Mouse (Mus musculus) CD4-positive helper T cell, adult 2 months (primary cell): ENCODE data around the gene Olfr1158.
"Not testable (repeated sequence)": the region's sequence is repeated elsewhere in the genome, so short reads cannot be mapped to it uniquely, and the experiment has no call there.

Experiments used
- DNase-seq: peaks from one replicate; pipeline ENCODE4 v3.0.0-alpha.2; 2012; ENCODE audit warnings: low read depth, missing footprints, low spot score

Olfr1158 gene

DNA sequence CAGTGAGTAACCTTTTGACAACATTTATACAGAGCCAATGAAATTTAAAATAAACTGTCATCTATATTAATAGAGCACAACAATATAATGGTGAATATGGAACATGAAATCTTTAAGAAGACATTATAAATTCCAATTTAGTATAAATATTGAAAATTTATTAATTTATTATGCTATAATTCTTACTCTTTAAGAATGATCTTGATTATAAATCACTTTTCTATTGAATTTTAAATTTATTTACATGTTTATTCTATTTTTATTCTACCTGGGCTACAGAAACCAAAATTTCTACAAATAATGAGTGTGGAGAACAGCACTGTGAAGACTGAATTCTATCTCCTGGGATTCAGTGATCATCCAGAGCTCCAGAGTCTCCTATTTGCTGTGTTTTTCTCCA is at the start of gene Olfr1158:
Gene Olfr1158, plus strand, starts transcription at position 301 of the 400 bp plus-strand sequence.
- no peak for DNase-seq

GRCm38 (mm10) chr2:87945037-87945436 is 44.9 kb upstream of the Olfr1158 start, which contains the start of gene Olfr1155:
Gene Olfr1155, minus strand, starts transcription at chr2:87945137.
- DNase-seq = no peak

GRCm38 (mm10) chr2:87953000-87953399 is 36.9 kb upstream of the Olfr1158 start, which contains the start of gene Olfr1156:
Gene Olfr1156, minus strand, starts transcription at chr2:87953100.
- DNase-seq = no peak

- no peak for DNase-seq
These were observed 21.7 kb upstream of the Olfr1158 start, which contains the start of gene Olfr1157 for GRCm38 (mm10) chr2:87968199-87968598. Gene Olfr1157, minus strand, starts transcription at chr2:87968299.

- DNase-seq = no peak
These were observed 15.3 kb upstream of the Olfr1158 start, which contains the start of gene Olfr74 for GRCm38 (mm10) chr2:87974563-87974962. Gene Olfr74, minus strand, starts transcription at chr2:87974663.

GRCm38 (mm10) chr2:88007515-88008318 is 17.8 kb downstream of the Olfr1158 start, which contains the start of gene Olfr1160:
Gene Olfr1160, minus strand, starts transcription at chr2:88008268.
- no peak for DNase-seq

DNA sequence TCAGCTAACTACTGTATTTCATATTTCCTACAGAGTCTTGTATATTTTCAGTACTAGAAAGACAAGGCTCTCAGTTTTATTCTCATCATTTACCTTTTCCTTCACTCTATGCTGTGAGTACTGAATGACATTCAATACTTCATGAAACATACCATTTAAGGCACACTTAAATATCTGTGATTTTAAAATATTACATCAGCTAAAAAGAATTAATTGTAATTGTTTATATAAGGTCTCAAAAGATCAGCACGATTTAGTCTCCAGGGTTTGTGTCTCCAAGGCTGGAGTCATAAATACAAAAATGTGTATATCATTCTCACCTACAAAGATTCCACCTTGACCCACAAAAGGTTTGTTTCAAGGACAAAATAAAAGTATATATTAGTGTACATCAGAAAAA is 32.6 kb downstream of the Olfr1158 start, which contains the start of gene Olfr1161:
Gene Olfr1161, plus strand, starts transcription at position 301 of the 400 bp plus-strand sequence.
- DNase-seq = not testable (repeated sequence)

DNA sequence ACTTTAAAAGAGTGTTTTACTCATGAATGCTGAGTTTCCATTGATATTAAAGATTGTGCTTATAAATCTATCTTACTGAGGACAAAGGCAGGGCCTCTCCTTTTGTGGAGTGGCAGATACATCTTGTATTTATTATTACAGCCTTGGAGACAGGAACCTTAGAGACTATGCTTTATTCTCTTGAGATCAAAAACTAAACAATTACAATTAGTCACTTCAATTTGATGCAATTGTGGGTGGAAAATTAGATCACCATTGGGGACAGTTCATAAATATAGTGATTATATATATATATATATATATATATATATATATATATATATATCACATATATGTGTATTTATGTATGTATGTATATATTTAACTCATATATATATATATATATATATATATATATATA is 47.7 kb downstream of the Olfr1158 start, which contains the start of gene Olfr73:
Gene Olfr73, minus strand, starts transcription at position 101 of the 400 bp plus-strand sequence.
- DNase-seq = no peak
